Mouse (Mus musculus): Measurements from ENCODE around the gene Klk1b1.

DNA sequence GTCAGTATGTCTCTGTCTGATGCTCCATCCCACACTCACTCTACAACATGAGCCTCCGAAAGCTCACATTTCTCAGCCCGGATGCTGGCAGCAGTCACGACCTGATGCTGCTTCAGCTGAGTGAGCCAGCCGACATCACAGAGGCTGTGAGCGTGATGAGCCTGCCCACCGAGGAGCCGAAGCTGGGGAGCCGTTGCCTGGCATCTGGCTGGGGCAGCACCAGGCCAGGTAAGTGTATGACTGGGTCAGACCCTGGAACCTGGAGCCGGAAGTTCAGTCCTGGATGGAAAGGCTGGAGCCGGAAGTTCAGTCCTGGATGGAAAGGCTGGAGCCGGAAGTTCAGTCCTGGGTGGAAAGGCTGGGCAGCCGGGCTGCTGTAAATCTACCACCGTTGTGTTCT, 48.1 kb upstream of the Klk1b1 start:
- TF ChIP-seq CTCF (IDR thresholded peaks at IDR 0.05; ENCODE audit: borderline replicate concordance, insufficient read depth, low read length) (no peak), POLR2A (IDR thresholded peaks at IDR 0.05; ENCODE audit: low read depth, low read length) (no peak)
